Mouse (Mus musculus) cerebellum, adult 2 months (tissue): ENCODE data around the gene Pzp. TPM values are rescaled to one million over a fixed set of nuclear protein-coding genes. Genes with fewer than 3 reads are reported as not detected.

Source experiments
- DNase-seq, 2 experiments: peaks; one replicate each; pipeline ENCODE4 v3.0.0; 2021
- H3K27ac ChIP-seq: fragments of 200-500 bp; 2 replicates; pipeline ENCODE4 v1.5.1; 2012; ENCODE audit warnings: low read length, control low read depth, inconsistent platforms; ENCODE audit not compliant: insufficient read depth
- H3K27me3 ChIP-seq: fragments of 200-500 bp; 2 replicates; pipeline ENCODE4 v1.6.1; 2012; ENCODE audit warnings: inconsistent platforms, mild to moderate bottlenecking, low read length, moderate library complexity; ENCODE audit not compliant: control insufficient read depth, insufficient read depth
- H3K4me1 ChIP-seq: fragments of 200-500 bp; 2 replicates; pipeline ENCODE4 v1.6.1; 2011; ENCODE audit warnings: low read length; ENCODE audit not compliant: control insufficient read depth, insufficient read depth
- H3K4me3 ChIP-seq: fragments of 200-500 bp; replicated peaks from 2 replicates; pipeline ENCODE3; 2011; ENCODE audit warnings: mild to moderate bottlenecking, low read depth, low read length, control low read depth; ENCODE audit not compliant: insufficient read depth
- CTCF ChIP-seq: fragments of 200-500 bp; IDR thresholded peaks from 2 replicates; pipeline ENCODE4 v1.5.1; 2011; ENCODE audit warnings: low read depth, mild to moderate bottlenecking, control low read depth, low read length, moderate library complexity, borderline replicate concordance; ENCODE audit not compliant: insufficient read depth
- POLR2A ChIP-seq: fragments of 200-500 bp; IDR thresholded peaks from 2 replicates; pipeline ENCODE4 v1.6.1; 2011; ENCODE audit warnings: low read length, control low read depth, borderline replicate concordance; ENCODE audit not compliant: insufficient read depth
- WGBS: fragments of 180-500 bp; shearing (Covaris S2); methylation state at CpG from one replicate; pipeline ENCODE4 v1.1.7; 2018; 5-methylcytosine and 5-hydroxymethylcytosine counted together
- polyA plus RNA-seq: library from polyadenylated mRNA; depleted of rRNA; stranded (reverse); fragments of >200 nt; gene quantifications from 2 replicates; pipeline ENCODE4 v1.2.3, GENCODE M21; 2012; rRNA removed

The Pzp gene
- polyA plus RNA-seq, 1 experiment, result not detected

DNA sequence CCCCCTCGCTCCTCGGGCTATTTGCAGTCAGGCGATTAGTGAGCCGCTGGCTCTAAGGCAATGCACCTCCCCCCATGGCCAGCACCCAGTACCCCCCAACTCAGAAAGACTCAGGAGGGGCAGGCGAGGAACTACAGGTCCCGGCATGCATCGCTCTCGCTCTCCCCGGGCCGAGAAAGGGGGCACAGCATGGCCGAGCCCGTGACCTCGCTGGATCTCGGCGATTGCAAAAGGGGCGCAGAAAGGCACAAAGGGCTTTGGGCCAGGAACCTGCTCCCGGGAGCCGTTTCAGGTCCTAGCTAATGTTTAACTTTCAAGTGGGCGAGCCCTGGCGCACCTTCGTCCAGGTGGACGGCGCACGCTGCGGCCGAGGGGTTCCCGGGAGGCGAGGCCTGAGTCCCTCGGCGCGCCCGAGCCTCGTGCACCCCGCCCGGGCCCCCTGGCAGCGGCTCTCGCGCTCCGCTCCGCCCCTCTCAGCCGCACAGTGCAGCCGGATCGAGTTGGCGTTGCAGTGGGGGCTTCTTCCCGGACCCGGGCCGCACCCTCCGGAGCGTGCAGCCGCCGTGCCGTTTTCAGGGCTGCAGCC is 88.7 kb downstream of the Pzp start:
- peak; percentile 74 to 81 for DNase-seq
- H3K27me3 ChIP-seq, result no peaks in the 10 kb centered on the region

DNA sequence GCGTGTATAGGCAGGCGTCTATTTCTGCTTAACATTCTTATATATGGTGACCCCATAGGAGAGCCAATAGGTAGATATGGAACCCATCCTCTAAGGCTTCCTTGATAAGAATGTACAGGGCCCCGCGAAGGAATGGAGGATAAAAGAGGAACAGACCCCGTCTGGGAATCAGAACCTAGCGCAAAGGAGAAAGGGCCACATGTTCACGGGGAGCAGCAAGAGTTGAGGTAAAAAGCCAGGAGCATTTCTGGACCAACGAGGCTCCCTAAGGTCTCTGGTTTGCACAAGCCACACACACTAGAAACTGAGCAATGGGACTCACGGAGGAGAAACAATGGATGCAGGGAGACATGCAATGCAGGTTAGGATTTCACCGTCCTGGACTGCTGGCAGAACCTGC is 89.2 kb downstream of the Pzp start:
- no peaks in the 10 kb centered on the region for H3K27me3 ChIP-seq
- peak overlapping the region; percentile 92 for H3K4me3 ChIP-seq
- WGBS, result 3% methylated on average over 10 of the region's 10 CpGs
- no peak for DNase-seq
- TF ChIP-seq CTCF (no peak), POLR2A (no peak)
- H3K4me1 ChIP-seq, result peaks cover 28% of the 10 kb centered on the region
- H3K27ac ChIP-seq, result peak overlapping the region; percentile 60; the same call in 1 of the 2 replicates

More for the DNA sequence above, 88.7 kb downstream of the Pzp start:
- Histone ChIP-seq H3K27ac (peak overlapping the region; percentile 60), H3K4me3 (peak overlapping the region; percentile 92), H3K4me1 (peaks cover 22% of the 10 kb centered on the region)
- TF ChIP-seq CTCF (no peak), POLR2A (peak; percentile 35; the same call in 1 of the 2 replicates)
- under 1% methylated on average over 52 of the region's 52 CpGs for WGBS

DNA sequence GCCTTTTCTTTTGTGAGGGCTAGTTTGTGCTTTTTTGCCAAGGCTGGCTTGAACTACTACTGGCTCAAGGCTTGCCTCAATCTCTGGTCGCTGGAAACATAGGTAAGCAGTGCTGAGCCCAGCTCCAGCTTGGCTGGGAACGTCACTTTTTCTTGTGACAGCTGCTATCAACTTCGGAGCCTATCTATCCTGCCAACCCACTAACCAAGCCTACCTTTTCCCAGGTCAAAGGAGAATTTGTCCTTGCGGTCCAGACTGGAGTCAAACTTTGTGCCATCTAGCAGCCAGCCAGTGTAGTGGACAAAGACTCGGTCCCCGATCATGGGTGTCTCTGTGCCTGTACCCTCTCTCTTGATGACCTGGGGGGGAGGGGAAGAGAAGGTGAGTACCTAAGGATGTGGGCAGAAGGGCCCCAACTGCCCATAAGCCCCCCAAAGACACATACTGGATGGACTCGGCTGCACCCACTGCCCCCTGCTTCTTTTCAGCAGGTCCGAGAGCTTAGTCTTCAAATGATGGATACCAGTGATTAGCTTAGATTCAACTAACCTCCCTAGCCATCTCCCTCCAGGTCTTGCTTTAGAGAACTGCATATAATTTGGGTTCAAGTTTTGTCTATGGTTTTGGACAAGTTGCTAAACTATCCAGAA is 90.0 kb downstream of the Pzp start:
- Histone ChIP-seq H3K4me1 (peaks cover 32% of the 10 kb centered on the region), H3K27me3 (no peaks in the 10 kb centered on the region), H3K27ac (no peak overlapping the region), H3K4me3 (peak overlapping the region; percentile 1)
- DNase-seq, result no peak
- no peak for TF ChIP-seq CTCF
- no peak for TF ChIP-seq POLR2A
- 60% methylated on average over 8 of the region's 8 CpGs for WGBS

DNA sequence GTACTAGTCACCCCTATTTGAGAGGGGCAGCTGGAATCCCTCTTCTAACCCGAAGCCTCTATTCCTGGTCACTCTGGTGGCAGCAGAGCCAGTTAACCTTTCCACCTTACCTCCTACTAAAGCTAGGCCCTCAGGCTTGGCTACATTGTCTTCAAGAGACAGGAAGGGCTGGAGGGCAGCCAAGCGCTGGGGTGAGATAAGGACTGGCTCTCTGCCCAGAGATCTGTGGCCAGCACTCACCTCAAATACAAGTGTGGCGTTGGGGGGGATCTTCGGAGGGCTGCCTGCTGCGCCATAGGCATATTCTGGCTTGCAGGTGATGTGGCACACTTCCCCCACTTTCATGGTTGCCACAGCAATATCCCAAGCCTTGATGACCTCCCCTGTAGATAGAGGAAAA is 91.0 kb downstream of the Pzp start:
- peak; percentile 83 to 84 for DNase-seq
- no peak overlapping the region for H3K4me3 ChIP-seq
- peaks cover 32% of the 10 kb centered on the region for H3K4me1 ChIP-seq
- WGBS, result 12% methylated on average over 5 of the region's 5 CpGs
- TF ChIP-seq CTCF (no peak), POLR2A (no peak)
- H3K27me3 ChIP-seq, result no peaks in the 10 kb centered on the region
- H3K27ac ChIP-seq, result no peak overlapping the region

Other genes starting within 250 kb of the Pzp start
- 4.7 and 5.5 TPM in 2 replicates for gene Tead4, start 225.9 kb downstream of the Pzp start, polyA plus RNA-seq
- gene Tulp3, start 170.9 kb downstream of the Pzp start, polyA plus RNA-seq, result 44.0 and 44.8 TPM in 2 replicates
- gene Rhno1, start 163.8 kb downstream of the Pzp start, polyA plus RNA-seq, result 11.1 and 11.9 TPM in 2 replicates
- 1.2 and 1.5 TPM in 2 replicates for gene Foxm1, start 163.8 kb downstream of the Pzp start, polyA plus RNA-seq
- gene Tex52, start 151.3 kb downstream of the Pzp start, polyA plus RNA-seq, result 5.4 and 8.0 TPM in 2 replicates
- not detected in 2 replicates for gene Gm44596, start 151.2 kb downstream of the Pzp start, polyA plus RNA-seq
- 52.2 and 59.6 TPM in 2 replicates for gene Nrip2, start 127.4 kb downstream of the Pzp start, polyA plus RNA-seq
- 48.1 and 52.5 TPM in 2 replicates for gene Itfg2, start 101.8 kb downstream of the Pzp start, polyA plus RNA-seq
- gene Fkbp4, start 88.0 kb downstream of the Pzp start, polyA plus RNA-seq, result 249 and 256 TPM in 2 replicates
- 10.4 and 17.3 TPM in 2 replicates for gene A2ml1, start 54.9 kb upstream of the Pzp start, polyA plus RNA-seq
- gene Klrb1a, start 96.8 kb upstream of the Pzp start, polyA plus RNA-seq, result not detected in 2 replicates
- 0.34 TPM in 1 of 2 replicates, not detected in the other for gene Clec2h, start 135.7 kb upstream of the Pzp start, polyA plus RNA-seq
- not detected in 2 replicates for gene Klrb1, start 196.3 kb upstream of the Pzp start, polyA plus RNA-seq